Mouse (Mus musculus) intestine, embryonic 16.5 days (tissue): Measurements from ENCODE around the gene Olfr90. TPM values are rescaled to one million over a fixed set of nuclear protein-coding genes. Genes with fewer than 3 reads are reported as not detected.

Experiments used
- ATAC-seq: fragments of 200-750 bp; cut with Nextera tagmentation; 2 replicates; pipeline ENCODE4 v1.8.0; 2017; ENCODE audit warnings: moderate TSS enrichment, moderate library complexity
- H3K27ac ChIP-seq: fragments of 300-500 bp; sonication (generic); 2 replicates; pipeline ENCODE4 v1.5.1; 2014; ENCODE audit warnings: mild to moderate bottlenecking, low read length
- H3K27me3 ChIP-seq: fragments of 300-500 bp; sonication (generic); replicated peaks from 2 replicates; pipeline ENCODE4 v1.6.1; 2014; ENCODE audit warnings: low read length, control low read depth, mixed read lengths; ENCODE audit not compliant: control insufficient read depth, insufficient read depth
- H3K36me3 ChIP-seq: fragments of 300-500 bp; sonication (generic); 2 replicates; pipeline ENCODE4 v1.6.1; 2014; ENCODE audit warnings: low read length, control low read depth; ENCODE audit not compliant: control insufficient read depth, insufficient read depth
- H3K4me1 ChIP-seq: fragments of 300-500 bp; sonication (generic); 2 replicates; pipeline ENCODE4 v1.6.1; 2014; ENCODE audit warnings: low read length, control low read depth, mixed read lengths; ENCODE audit not compliant: control insufficient read depth, insufficient read depth
- H3K4me2 ChIP-seq: fragments of 300-500 bp; sonication (generic); 2 replicates; pipeline ENCODE4 v1.6.1; 2014; ENCODE audit warnings: low read depth, low read length, control low read depth
- H3K4me3 ChIP-seq: fragments of 300-500 bp; sonication (generic); 2 replicates; pipeline ENCODE4 v1.5.1; 2014; ENCODE audit warnings: mild to moderate bottlenecking, low read length
- H3K9ac ChIP-seq: fragments of 300-500 bp; sonication (generic); 2 replicates; pipeline ENCODE4 v1.6.1; 2014; ENCODE audit warnings: low read depth, low read length
- H3K9me3 ChIP-seq: fragments of 300-500 bp; sonication (generic); 2 replicates; pipeline ENCODE4 v1.6.1; 2016; ENCODE audit warnings: low read length, control low read depth; ENCODE audit not compliant: control insufficient read depth
- WGBS: fragments of 180-500 bp; shearing (Covaris S2); extraction: QIAGEN DNeasy Blood & Tissue Kit; methylation state at CpG from one replicate; pipeline ENCODE4 v1.1.7; 2014; 5-methylcytosine and 5-hydroxymethylcytosine counted together
- polyA plus RNA-seq: library from polyadenylated mRNA; unstranded; fragments of >200 nt; fragmentation: Nextera tagmentation; extraction: Ambion mirVana; gene quantifications from 2 replicates; pipeline ENCODE4 v1.2.1, GENCODE M21; 2015

The Olfr90 gene
- polyA plus RNA-seq, 1 experiment from 2014 or later, result not detected

DNA sequence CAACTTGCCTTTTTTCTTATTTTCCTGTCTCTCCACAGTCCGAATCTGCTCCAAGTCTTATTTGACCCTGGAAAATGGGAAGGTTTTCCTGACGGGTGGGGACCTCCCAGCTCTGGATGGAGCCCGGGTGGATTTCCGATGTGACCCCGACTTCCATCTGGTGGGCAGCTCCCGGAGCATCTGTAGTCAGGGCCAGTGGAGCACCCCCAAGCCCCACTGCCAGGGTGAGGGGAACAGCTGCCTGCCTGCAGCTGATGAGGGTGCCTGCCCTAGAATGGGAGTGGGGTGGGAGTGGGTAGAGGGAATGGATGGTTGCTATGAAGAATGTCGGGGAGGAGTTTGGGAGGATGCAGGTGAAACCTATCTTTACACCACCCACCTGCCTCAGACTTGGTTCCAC lies 39.9 kb downstream of the Olfr90 start:
- Histone ChIP-seq H3K27me3 (no peaks in the 10 kb centered on the region), H3K4me2 (no peak overlapping the region), H3K9ac (no peak overlapping the region), H3K27ac (no peak overlapping the region), H3K4me1 (peaks cover 24% of the 10 kb centered on the region), H3K36me3 (no peaks in the 10 kb centered on the region), H3K4me3 (no peak overlapping the region), H3K9me3 (no peaks in the 10 kb centered on the region)
- WGBS, result 71% methylated on average over 7 of the region's 7 CpGs
- ATAC-seq, result no peak

- peaks cover 24% of the 10 kb centered on the region for H3K4me1 ChIP-seq
- H3K4me2 ChIP-seq, result no peak overlapping the region
- H3K36me3 ChIP-seq, result no peaks in the 10 kb centered on the region
- H3K9me3 ChIP-seq, result no peaks in the 10 kb centered on the region
- H3K9ac ChIP-seq, result no peak overlapping the region
- H3K27me3 ChIP-seq, result no peaks in the 10 kb centered on the region
- WGBS, result 32% methylated on average over 3 of the region's 3 CpGs
- no peak for ATAC-seq
- H3K27ac ChIP-seq, result no peak overlapping the region
- H3K4me3 ChIP-seq, result no peak overlapping the region
These were observed 40.3 kb downstream of the Olfr90 start for GRCm38 (mm10) chr17:37047981-37048380.

- peak overlapping the region; percentile 83 for H3K4me3 ChIP-seq
- no peaks in the 10 kb centered on the region for H3K9me3 ChIP-seq
- WGBS, result 26% methylated on average over 19 of the region's 19 CpGs
- H3K27ac ChIP-seq, result no peak overlapping the region
- peak overlapping the region; percentile 95 for H3K4me2 ChIP-seq
- no peak for ATAC-seq
- no peaks in the 10 kb centered on the region for H3K36me3 ChIP-seq
- H3K9ac ChIP-seq, result peak overlapping the region; percentile 34; the same call in 1 of the 2 replicates
- no peaks in the 10 kb centered on the region for H3K27me3 ChIP-seq
- H3K4me1 ChIP-seq, result peaks cover 24% of the 10 kb centered on the region
These were observed 40.8 kb downstream of the Olfr90 start for GRCm38 (mm10) chr17:37047332-37047976.

DNA sequence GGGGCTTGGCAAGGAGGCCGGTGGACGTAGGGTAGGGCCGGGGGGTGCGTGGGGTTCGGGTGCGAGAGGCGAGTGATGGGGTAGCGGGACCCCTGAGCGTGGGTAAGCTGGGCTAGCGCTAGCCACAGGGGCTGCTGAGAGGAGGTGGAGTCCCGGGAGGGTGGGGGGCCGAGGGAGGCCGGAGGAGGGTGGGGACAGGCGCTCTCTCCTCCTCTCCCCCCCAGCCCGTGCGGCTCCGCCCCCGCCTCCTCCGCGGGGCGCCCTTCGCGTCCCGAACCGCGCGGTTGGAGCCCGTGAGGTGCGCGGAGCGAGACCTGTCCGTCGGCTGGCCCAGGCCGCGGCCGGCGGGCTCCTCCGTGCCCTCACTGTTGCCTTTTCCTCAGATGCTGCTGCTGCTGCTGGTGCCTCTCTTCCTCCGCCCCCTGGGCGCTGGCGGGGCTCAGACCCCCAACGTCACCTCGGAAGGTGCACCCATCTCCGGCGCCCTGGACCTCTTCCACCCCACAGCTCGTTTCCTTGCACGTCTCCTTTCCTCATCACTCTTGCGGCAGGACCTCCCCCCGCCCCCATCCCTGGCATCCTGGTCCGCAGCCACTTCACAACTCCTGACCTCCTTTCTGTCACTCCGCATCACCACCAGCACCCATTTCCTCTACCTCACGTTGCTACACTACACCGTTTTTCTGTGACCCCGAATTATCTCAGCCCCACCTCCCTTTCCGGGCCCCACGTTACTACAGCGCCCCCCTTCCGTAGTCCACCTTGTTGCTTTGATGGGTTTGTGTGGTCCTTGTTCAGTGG lies 41.8 kb downstream of the Olfr90 start:
- WGBS, result 1% methylated on average over 42 of the region's 58 CpGs
- Histone ChIP-seq H3K4me3 (peak overlapping the region; percentile 83), H3K9me3 (no peaks in the 10 kb centered on the region), H3K4me1 (peaks cover 24% of the 10 kb centered on the region), H3K27ac (peak overlapping the region; percentile 71), H3K4me2 (peak overlapping the region; percentile 95), H3K9ac (peak overlapping the region; percentile 90), H3K36me3 (no peaks in the 10 kb centered on the region), H3K27me3 (no peaks in the 10 kb centered on the region)
- peak; percentile 68 for ATAC-seq

- H3K9ac ChIP-seq, result peak within 1 kb of the TSS; percentile 90
- peak; percentile 84 for ATAC-seq
- peak within 1 kb of the TSS; percentile 71 for H3K27ac ChIP-seq
- peak within 1 kb of the TSS; percentile 95 for H3K4me2 ChIP-seq
- no peaks in the 10 kb centered on the region for H3K9me3 ChIP-seq
- no peaks in the 10 kb centered on the region for H3K36me3 ChIP-seq
- peaks cover 19% of the 10 kb centered on the region for H3K4me1 ChIP-seq
- peak within 1 kb of the TSS; percentile 83 for H3K4me3 ChIP-seq
- WGBS, result under 1% methylated on average over 47 of the region's 55 CpGs
- no peaks in the 10 kb centered on the region for H3K27me3 ChIP-seq
These were observed 42.5 kb downstream of the Olfr90 start, which contains the start of gene Gabbr1 for GRCm38 (mm10) chr17:37045611-37046311. Gene Gabbr1, plus strand, starts transcription at chr17:37045966.

- H3K27ac ChIP-seq, result 0 out of 2 replicates have a peak overlapping the region, but pooled peaks have one; percentile 34
- no peak overlapping the region; the same call in 1 of the 2 replicates for H3K4me3 ChIP-seq
- no peaks in the 10 kb centered on the region for H3K27me3 ChIP-seq
- ATAC-seq, result no peak
- H3K4me2 ChIP-seq, result peak overlapping the region; percentile 95; the same call in 1 of the 2 replicates
- no peaks in the 10 kb centered on the region for H3K36me3 ChIP-seq
- H3K9ac ChIP-seq, result no peak overlapping the region
- 63% methylated on average over 7 of the region's 7 CpGs for WGBS
- H3K9me3 ChIP-seq, result no peaks in the 10 kb centered on the region
- H3K4me1 ChIP-seq, result peaks cover 17% of the 10 kb centered on the region
These were observed 43.6 kb downstream of the Olfr90 start for GRCm38 (mm10) chr17:37044651-37045244.

DNA sequence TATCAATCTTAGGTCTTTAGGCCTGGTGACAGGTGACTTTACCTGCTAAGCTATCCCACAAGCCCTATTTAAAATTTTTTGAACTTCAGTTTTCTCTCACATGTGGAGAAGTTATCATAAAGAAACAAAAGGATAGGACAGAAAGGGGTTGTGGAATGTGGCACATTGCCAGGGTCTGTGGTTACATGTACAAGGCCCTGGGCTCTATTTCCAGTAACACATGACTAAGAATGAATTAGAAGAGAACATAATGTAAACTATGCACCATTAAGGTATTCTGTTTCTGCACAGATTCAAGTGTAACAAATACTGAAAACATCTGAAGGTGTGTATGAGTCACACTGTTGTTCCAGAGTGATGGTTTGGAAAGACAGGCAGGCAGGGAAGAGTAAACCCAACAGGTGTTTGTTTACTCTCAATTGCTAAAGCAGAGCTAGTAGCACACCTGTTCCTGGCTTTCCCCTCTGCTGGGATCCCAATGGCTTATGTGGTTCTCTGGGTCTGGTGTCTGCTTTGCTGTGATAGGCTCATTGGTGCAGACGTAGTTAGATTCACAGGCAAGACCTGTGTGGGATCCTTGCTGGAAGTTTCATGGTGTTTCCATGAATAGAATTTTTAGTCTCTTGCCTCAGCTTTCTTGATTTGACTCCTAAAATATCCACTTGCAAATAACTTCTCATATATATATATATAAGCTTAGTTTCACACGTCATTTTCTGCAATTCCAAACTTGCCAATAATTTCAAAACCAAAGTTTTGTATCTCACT lies 49.0 kb downstream of the Olfr90 start:
- WGBS, result 76% methylated on average over 2 of the region's 2 CpGs
- H3K4me2 ChIP-seq, result no peak overlapping the region
- no peak for ATAC-seq
- H3K4me1 ChIP-seq, result no peaks in the 10 kb centered on the region
- no peak overlapping the region for H3K27ac ChIP-seq
- H3K4me3 ChIP-seq, result no peak overlapping the region
- H3K36me3 ChIP-seq, result no peaks in the 10 kb centered on the region
- no peaks in the 10 kb centered on the region for H3K9me3 ChIP-seq
- no peak overlapping the region for H3K9ac ChIP-seq
- no peaks in the 10 kb centered on the region for H3K27me3 ChIP-seq
